Mouse (Mus musculus) CD4-positive naive resting alpha-beta T cell, adult 76 days (primary cell): ENCODE data around the gene Sox6. TPM values are rescaled to one million over a fixed set of nuclear protein-coding genes. Genes with fewer than 3 reads are reported as not detected.

Experiments
- total RNA-seq: library from RNA; stranded (reverse); gene quantifications from one replicate; pipeline ENCODE4 v1.2.4, GENCODE M21; 2023

The Sox6 gene
- 0.47 TPM for total RNA-seq

DNA sequence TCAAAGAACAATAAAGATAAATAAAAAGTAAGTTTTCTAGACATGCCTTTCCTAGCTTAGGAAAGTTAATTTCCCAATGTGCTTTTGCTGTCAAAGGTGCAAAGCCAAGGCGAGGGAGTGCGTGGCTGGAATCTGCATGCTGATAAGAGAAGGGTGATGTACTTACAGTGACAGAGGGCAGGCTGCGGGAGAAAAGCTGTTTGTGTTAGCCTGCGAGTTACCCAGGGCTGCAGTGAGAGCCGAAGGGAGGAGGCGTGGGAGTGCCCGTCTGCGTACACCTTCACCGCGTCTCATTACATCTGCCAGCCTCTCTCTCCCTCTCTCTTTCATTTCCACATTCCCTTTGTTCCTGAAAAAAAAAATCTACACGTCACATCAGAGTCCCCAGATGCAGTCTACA is at the start of gene Sox6:
Gene Sox6, minus strand, starts transcription at position 286 of the 400 bp plus-strand sequence.

GRCm38 (mm10) chr7:116084366-116084765 is 45.8 kb upstream of the Sox6 start, which contains the start of gene Gm4353:
Gene Gm4353, minus strand, starts transcription at chr7:116084635.

GRCm38 (mm10) chr7:116039196-116039537 is 571 bp upstream of the Sox6 start, which contains the start of gene 1110004F10Rik:
Gene 1110004F10Rik, plus strand, starts transcription at chr7:116039397.

Other genes starting within 250 kb of the Sox6 start
- 61.8 TPM for gene 1110004F10Rik, start 601 bp upstream of the Sox6 start, total RNA-seq
- not detected for gene Gm4353, start 45.8 kb upstream of the Sox6 start, total RNA-seq